Mouse (Mus musculus) embryonic fibroblast, embryonic 13.5 days (primary cell): ENCODE measurements at regions not wholly inside any gene's neighbourhood (a gene's known extent, or its start where the extent isn't known, plus 50 kb on each side); places are given as distances from the start of the nearest gene placed in this dataset.

Source experiments
- CTCF ChIP-seq: IDR thresholded peaks from 2 replicates; pipeline ENCODE4 v1.5.1; 2011; ENCODE audit warnings: mild to moderate bottlenecking, control low read depth, low read length, moderate library complexity, borderline replicate concordance; ENCODE audit not compliant: insufficient read depth
- POLR2A ChIP-seq: IDR thresholded peaks from 2 replicates; pipeline ENCODE4 v1.6.1; 2011; ENCODE audit warnings: low read depth, mild to moderate bottlenecking, control low read depth, low read length, moderate library complexity

DNA sequence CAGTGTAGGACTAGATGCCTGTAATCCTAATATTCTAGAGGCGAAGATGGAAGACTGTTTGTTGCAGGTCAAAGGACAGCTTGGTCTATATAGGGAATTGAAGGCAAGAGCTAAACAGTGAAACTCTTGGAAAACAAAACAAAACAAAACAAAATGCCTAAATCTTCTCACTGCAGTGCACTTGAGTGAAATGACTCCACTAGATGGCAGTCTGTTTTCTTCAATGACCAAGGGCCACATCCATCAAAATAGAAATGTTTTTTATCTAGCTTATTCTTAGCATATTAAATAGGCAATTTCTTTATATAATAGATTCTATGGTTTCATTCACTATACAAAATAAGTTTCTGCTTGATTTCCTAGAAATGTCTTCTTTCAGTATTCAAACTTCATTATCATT is 279.7 kb downstream of the Tex13c3 start:
- no peak for TF ChIP-seq POLR2A
- TF ChIP-seq CTCF: no peak
